Mouse (Mus musculus) lung, adult 2 months (tissue): ENCODE measurements around the gene Gm6020.
"Not testable (repeated sequence)": the region's sequence is repeated elsewhere in the genome, so short reads cannot be mapped to it uniquely, and the experiment has no call there.

Source experiments
- CTCF ChIP-seq: fragments of 200-500 bp; IDR thresholded peaks from 2 replicates; pipeline ENCODE4 v1.5.1; 2011; ENCODE audit warnings: mild to moderate bottlenecking, low read length, control low read depth; ENCODE audit not compliant: insufficient read depth
- POLR2A ChIP-seq: fragments of 200-500 bp; IDR thresholded peaks from 2 replicates; pipeline ENCODE4 v1.6.1; 2011; ENCODE audit warnings: low read depth, mild to moderate bottlenecking, control low read depth, low read length, borderline replicate concordance; ENCODE audit errors: extremely low read depth

DNA sequence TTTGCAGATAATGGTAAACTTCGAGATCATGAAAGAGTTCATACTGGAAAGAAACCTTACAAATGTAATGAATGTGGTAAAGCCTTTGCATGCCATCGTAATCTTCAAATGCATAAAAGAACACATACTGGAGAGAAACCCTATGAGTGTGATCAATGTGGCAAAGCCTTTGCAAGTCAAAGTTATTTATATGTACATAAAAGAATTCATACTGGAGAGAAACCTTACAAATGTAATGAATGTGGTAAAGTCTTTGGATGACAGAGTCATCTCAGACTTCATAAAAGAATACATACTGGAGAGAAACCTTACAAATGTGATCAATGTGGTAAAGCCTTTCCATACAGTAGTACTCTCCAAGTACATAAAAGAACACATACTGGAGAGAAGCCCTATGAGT is at the start of gene Gm6020:
- not testable (repeated sequence) for TF ChIP-seq CTCF, POLR2A
